Mouse (Mus musculus) G1E (cell line): ENCODE data around the gene Vmn2r82.
"Not testable (repeated sequence)": the region's sequence is repeated elsewhere in the genome, so short reads cannot be mapped to it uniquely, and the experiment has no call there.

ENCODE experiments used
- CTCF ChIP-seq: IDR thresholded peaks from 2 replicates; pipeline ENCODE4 v1.5.1; 2012; ENCODE audit warnings: low read depth, low read length, inconsistent platforms, mixed read lengths
- GATA1 ChIP-seq: IDR thresholded peaks from 2 replicates; pipeline ENCODE4 v1.6.1; 2012; ENCODE audit warnings: borderline replicate concordance, low read length, inconsistent platforms, mixed read lengths
- TAL1 ChIP-seq: conservative IDR thresholded peaks from 2 replicates; pipeline ENCODE4 v1.6.1; 2012; ENCODE audit warnings: low read depth, low read length, inconsistent platforms, mixed read lengths

GRCm38 (mm10) chr10:79399946-79400700 lies 43.8 kb downstream of the Vmn2r82 start:
- TF ChIP-seq CTCF, TAL1, GATA1: not testable (repeated sequence)
